9 mouse cellular contexts compared by ENCODE assay signal in the genomic region with DNA sequence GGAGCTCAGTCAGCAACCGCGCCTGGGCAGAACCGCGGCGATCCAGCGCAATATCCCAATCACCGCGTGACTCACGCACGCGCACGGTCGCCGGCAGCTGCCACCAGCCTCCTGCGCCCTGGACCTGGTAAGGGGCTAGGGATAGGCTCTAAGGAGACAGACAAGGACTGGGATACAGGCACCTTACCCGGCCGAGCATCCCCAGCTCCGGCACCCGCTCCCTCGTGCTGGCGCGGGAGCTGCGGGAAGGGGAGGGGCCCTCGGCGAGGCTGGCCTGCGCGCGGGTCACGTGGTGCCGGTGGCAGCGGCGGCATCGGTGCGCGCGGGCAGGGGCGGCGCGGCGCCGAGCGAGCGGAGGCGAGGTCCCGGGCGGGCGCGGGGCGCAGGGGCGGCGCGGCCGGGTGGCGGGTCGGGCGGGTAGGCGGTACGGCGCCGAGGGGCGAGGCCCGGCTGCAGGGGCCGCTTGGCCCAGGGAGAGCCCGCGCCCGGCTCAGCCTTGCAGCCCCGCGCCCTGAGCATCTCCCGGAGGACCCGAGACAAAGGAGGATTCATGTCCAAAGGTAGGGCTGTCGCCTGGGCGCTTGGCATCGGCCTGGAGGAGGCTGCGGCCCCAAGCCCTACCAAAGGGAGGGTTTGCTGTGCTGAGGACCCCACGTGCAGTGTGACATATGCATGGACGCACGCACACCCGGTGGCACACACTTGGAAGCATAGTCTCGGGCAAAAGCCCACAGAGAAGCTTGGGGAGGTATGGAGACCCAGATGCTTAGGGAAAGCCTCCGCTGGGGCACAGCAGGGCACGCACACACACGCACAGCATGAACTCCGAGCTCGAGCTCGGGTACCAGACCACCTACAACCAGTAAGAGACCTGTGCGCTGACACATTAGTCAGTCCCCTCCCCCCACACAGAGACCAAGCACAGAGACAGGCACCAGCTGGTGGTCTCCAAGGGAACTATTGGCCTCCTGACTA. TPM values are rescaled to one million over a fixed set of nuclear protein-coding genes. Genes with fewer than 3 reads are reported as not detected.
A peak's percentile ranks its signal among the peaks of the same experiment; 100 is the strongest.
DNase-seq lines count a peak whose midpoint lies in the region; ATAC-seq lines count a peak whose summit lies in the region.
"Had no signal": no experiment of that assay in that cellular context is flagged by ENCODE, and none has a peak within 500 bp of the region (broad histone marks: within the 10 kb centered on the region; RNA-seq: fewer than 3 reads in every experiment).

No protein-coding gene starts in this region.

- DNase-seq in kidney, adult 11 months: no peak
- DNase-seq in adrenal gland, postnatal 36 days: peak; percentile 64 to 75
- peak; percentile 80 for DNase-seq in right cerebral cortex, postnatal 14 days
- DNase-seq in T-cell, adult 2 months (ENCODE audit: low spot score): no peak

- H3K4me3 ChIP-seq in kidney, embryonic 15.5 days (replicated peaks): peak overlapping the region; percentile 57
- peak overlapping the region; percentile 60 for H3K4me3 ChIP-seq in embryonic facial prominence, embryonic 15.5 days (replicated peaks)
- peak overlapping the region; percentile 57 for H3K4me3 ChIP-seq in intestine, embryonic 16.5 days (ENCODE audit: low read length)
- peak overlapping the region; percentile 46 for H3K4me3 ChIP-seq in liver, embryonic 12.5 days

- peaks cover 51% of the 10 kb centered on the region for H3K27me3 ChIP-seq in kidney, embryonic 15.5 days
- peaks cover 38% of the 10 kb centered on the region for H3K27me3 ChIP-seq in embryonic facial prominence, embryonic 15.5 days
- peaks cover 32% of the 10 kb centered on the region for H3K27me3 ChIP-seq in intestine, embryonic 16.5 days (replicated peaks; ENCODE audit: control insufficient read depth, insufficient read depth, low read length)
- H3K27me3 ChIP-seq in liver, embryonic 12.5 days (replicated peaks): peaks cover 76% of the 10 kb centered on the region

- peaks cover 17% of the 10 kb centered on the region for H3K4me1 ChIP-seq in kidney, embryonic 15.5 days
- peaks cover 17% of the 10 kb centered on the region for H3K4me1 ChIP-seq in embryonic facial prominence, embryonic 15.5 days
- peaks cover 12% of the 10 kb centered on the region for H3K4me1 ChIP-seq in intestine, embryonic 16.5 days (ENCODE audit: control insufficient read depth, insufficient read depth, low read length)
- peaks cover 21% of the 10 kb centered on the region for H3K4me1 ChIP-seq in liver, embryonic 12.5 days

- H3K4me2 ChIP-seq in kidney, embryonic 15.5 days: peak overlapping the region; percentile 94
- H3K4me2 ChIP-seq in embryonic facial prominence, embryonic 15.5 days (replicated peaks): peak overlapping the region; percentile 98
- peak overlapping the region; percentile 98 for H3K4me2 ChIP-seq in intestine, embryonic 16.5 days (ENCODE audit: low read depth, low read length)
- peak overlapping the region; percentile 67 for H3K4me2 ChIP-seq in liver, embryonic 12.5 days

- H3K9me3 ChIP-seq in kidney, embryonic 15.5 days (replicated peaks): no peaks in the 10 kb centered on the region
- H3K9me3 ChIP-seq in embryonic facial prominence, embryonic 15.5 days (replicated peaks): no peaks in the 10 kb centered on the region
- H3K9me3 ChIP-seq in intestine, embryonic 16.5 days (ENCODE audit: control insufficient read depth, low read length): no peaks in the 10 kb centered on the region
- no peaks in the 10 kb centered on the region for H3K9me3 ChIP-seq in liver, embryonic 12.5 days (replicated peaks)

- ATAC-seq in kidney, embryonic 15.5 days (replicated peaks; ENCODE audit: low FRiP score): peak; percentile 52
- peak; percentile 41 for ATAC-seq in embryonic facial prominence, embryonic 15.5 days (ENCODE audit: insufficient number of reproducible peaks, low FRiP score, low TSS enrichment, low read depth)
- peak; percentile 56 for ATAC-seq in intestine, embryonic 16.5 days
- no peak for ATAC-seq in liver, embryonic 12.5 days

- H3K9ac ChIP-seq in kidney, embryonic 15.5 days: peak overlapping the region; percentile 48
- peak overlapping the region; percentile 29 for H3K9ac ChIP-seq in embryonic facial prominence, embryonic 15.5 days
- H3K9ac ChIP-seq in intestine, embryonic 16.5 days (ENCODE audit: low read depth, low read length): peak overlapping the region; percentile 62
- no peak overlapping the region for H3K9ac ChIP-seq in liver, embryonic 12.5 days

- no peak overlapping the region for H3K27ac ChIP-seq in kidney, embryonic 15.5 days
- H3K27ac ChIP-seq in embryonic facial prominence, embryonic 15.5 days (replicated peaks): no peak overlapping the region
- H3K27ac ChIP-seq in intestine, embryonic 16.5 days (ENCODE audit: low read length): no peak overlapping the region; the same call in 1 of the 2 replicates
- H3K27ac ChIP-seq in liver, embryonic 12.5 days: no peak overlapping the region

- no peaks in the 10 kb centered on the region for H3K36me3 ChIP-seq in kidney, embryonic 15.5 days
- H3K36me3 ChIP-seq in embryonic facial prominence, embryonic 15.5 days: 0 out of 2 replicates have a peak, but pooled peaks cover under 1% of the 10 kb centered on the region
- no peaks in the 10 kb centered on the region for H3K36me3 ChIP-seq in intestine, embryonic 16.5 days (ENCODE audit: control insufficient read depth, insufficient read depth, low read length)
- no peaks in the 10 kb centered on the region for H3K36me3 ChIP-seq in liver, embryonic 12.5 days

- WGBS in kidney, embryonic 15.5 days: under 1% methylated on average over 86 of the region's 86 CpGs
- under 1% methylated on average over 78 of the region's 86 CpGs for WGBS in embryonic facial prominence, embryonic 15.5 days
- under 1% methylated on average over 54 of the region's 86 CpGs for WGBS in intestine, embryonic 16.5 days
- WGBS in liver, embryonic 12.5 days (ENCODE audit: insufficient replicate concordance): 2% methylated on average over 71 of the region's 86 CpGs

RNA-seq across cellular contexts. Expression of gene Sept3, which starts 0.5 kb away (rescaled TPM):
- 13.6 and 14.0 TPM in 2 replicates for polyA plus RNA-seq in kidney, embryonic 15.5 days (2015; fragmentation: Nextera tagmentation; extraction: Ambion mirVana)
- 1 to 10 TPM; 2.6 to 4.3 TPM for total RNA-seq in adrenal gland, postnatal 36 days (2021)
- polyA plus RNA-seq in embryonic facial prominence, embryonic 15.5 days (2015; fragmentation: Nextera tagmentation; extraction: Ambion mirVana): 17.1 and 18.7 TPM in 2 replicates
- 4.2 and 4.4 TPM in 2 replicates for polyA plus RNA-seq in intestine, embryonic 16.5 days (2015; fragmentation: Nextera tagmentation; extraction: Ambion mirVana)
- 0.81 and 1.4 TPM in 2 replicates for polyA plus RNA-seq in liver, embryonic 12.5 days (2016; fragmentation: Nextera tagmentation; extraction: Ambion mirVana)
- total RNA-seq: neutrophil, adult 5-6 weeks had no signal

RNA-seq across cellular contexts. Expression of gene 1500009C09Rik, which starts 23.0 kb away (rescaled TPM):
- 0.10 TPM in 1 of 2 replicates, not detected in the other for polyA plus RNA-seq in kidney, embryonic 15.5 days (2015; fragmentation: Nextera tagmentation; extraction: Ambion mirVana)
- total RNA-seq in adrenal gland, postnatal 36 days (2021): 1 to 10 TPM in 1 of 2 experiments, under 1 TPM in 1; 0.23 to 1.2 TPM
- polyA plus RNA-seq in embryonic facial prominence, embryonic 15.5 days (2015; fragmentation: Nextera tagmentation; extraction: Ambion mirVana): not detected in 2 replicates
- polyA plus RNA-seq in intestine, embryonic 16.5 days (2015; fragmentation: Nextera tagmentation; extraction: Ambion mirVana): not detected in 2 replicates
- not detected in 2 replicates for polyA plus RNA-seq in liver, embryonic 12.5 days (2016; fragmentation: Nextera tagmentation; extraction: Ambion mirVana)
- total RNA-seq: neutrophil, adult 5-6 weeks had no signal

RNA-seq across cellular contexts. Expression of gene Wbp2nl, which starts 23.5 kb away (rescaled TPM):
- 0.18 and 0.35 TPM in 2 replicates for polyA plus RNA-seq in kidney, embryonic 15.5 days (2015; fragmentation: Nextera tagmentation; extraction: Ambion mirVana)
- not detected for total RNA-seq in adrenal gland, postnatal 36 days (2021)
- 0.20 TPM in 1 of 2 replicates, not detected in the other for polyA plus RNA-seq in embryonic facial prominence, embryonic 15.5 days (2015; fragmentation: Nextera tagmentation; extraction: Ambion mirVana)
- 0.15 and 0.16 TPM in 2 replicates for polyA plus RNA-seq in intestine, embryonic 16.5 days (2015; fragmentation: Nextera tagmentation; extraction: Ambion mirVana)
- polyA plus RNA-seq in liver, embryonic 12.5 days (2016; fragmentation: Nextera tagmentation; extraction: Ambion mirVana): 0.22 and 0.31 TPM in 2 replicates
- total RNA-seq: neutrophil, adult 5-6 weeks had no signal

RNA-seq across cellular contexts. Expression of gene Cenpm, which starts 30.7 kb away (rescaled TPM):
- polyA plus RNA-seq in kidney, embryonic 15.5 days (2015; fragmentation: Nextera tagmentation; extraction: Ambion mirVana): 78.8 and 84.2 TPM in 2 replicates
- total RNA-seq in adrenal gland, postnatal 36 days (2021): 1 to 10 TPM; 2.9 to 4.3 TPM
- 57.7 and 60.9 TPM in 2 replicates for polyA plus RNA-seq in embryonic facial prominence, embryonic 15.5 days (2015; fragmentation: Nextera tagmentation; extraction: Ambion mirVana)
- 36.3 and 43.6 TPM in 2 replicates for polyA plus RNA-seq in intestine, embryonic 16.5 days (2015; fragmentation: Nextera tagmentation; extraction: Ambion mirVana)
- polyA plus RNA-seq in liver, embryonic 12.5 days (2016; fragmentation: Nextera tagmentation; extraction: Ambion mirVana): 48.3 and 51.2 TPM in 2 replicates
- total RNA-seq: neutrophil, adult 5-6 weeks had no signal

RNA-seq across cellular contexts. Expression of gene Tnfrsf13c, which starts 51.0 kb away (rescaled TPM):
- 0.10 TPM in 1 of 2 replicates, not detected in the other for polyA plus RNA-seq in kidney, embryonic 15.5 days (2015; fragmentation: Nextera tagmentation; extraction: Ambion mirVana)
- total RNA-seq in adrenal gland, postnatal 36 days (2021): under 1 TPM in 1 of 2 experiments, not detected in 1; 0.20 TPM
- 0.58 and 0.61 TPM in 2 replicates for polyA plus RNA-seq in embryonic facial prominence, embryonic 15.5 days (2015; fragmentation: Nextera tagmentation; extraction: Ambion mirVana)
- polyA plus RNA-seq in intestine, embryonic 16.5 days (2015; fragmentation: Nextera tagmentation; extraction: Ambion mirVana): 0.09 and 0.11 TPM in 2 replicates
- polyA plus RNA-seq in liver, embryonic 12.5 days (2016; fragmentation: Nextera tagmentation; extraction: Ambion mirVana): 0.30 TPM in 2 replicates

Comparison
In these comparisons a context has a peak if more than half of its experiments do, and no peak if none do; other contexts are left out.
1. DNase-seq: peak in adrenal gland, postnatal 36 days (2 of 2) and right cerebral cortex, postnatal 14 days (single experiment); none in kidney, adult 11 months (single experiment) and T-cell, adult 2 months (single experiment).
2. Peak in every context shown above with its lines, with median percentiles within 50 percentile points of each other: H3K4me2 ChIP-seq and H3K4me3 ChIP-seq.